Mouse (Mus musculus): ENCODE data around the gene Ptges2. TPM values are rescaled to one million over a fixed set of nuclear protein-coding genes. Genes with fewer than 3 reads are reported as not detected.
A peak's percentile ranks its signal among the peaks of the same experiment; 100 is the strongest.
"Not testable (repeated sequence)": the region's sequence is repeated elsewhere in the genome, so short reads cannot be mapped to it uniquely, and the experiment has no call there.

Ptges2 gene
- polyA plus RNA-seq (2012; rRNA removed), result 53.2 and 59.4 TPM in 2 replicates

DNA sequence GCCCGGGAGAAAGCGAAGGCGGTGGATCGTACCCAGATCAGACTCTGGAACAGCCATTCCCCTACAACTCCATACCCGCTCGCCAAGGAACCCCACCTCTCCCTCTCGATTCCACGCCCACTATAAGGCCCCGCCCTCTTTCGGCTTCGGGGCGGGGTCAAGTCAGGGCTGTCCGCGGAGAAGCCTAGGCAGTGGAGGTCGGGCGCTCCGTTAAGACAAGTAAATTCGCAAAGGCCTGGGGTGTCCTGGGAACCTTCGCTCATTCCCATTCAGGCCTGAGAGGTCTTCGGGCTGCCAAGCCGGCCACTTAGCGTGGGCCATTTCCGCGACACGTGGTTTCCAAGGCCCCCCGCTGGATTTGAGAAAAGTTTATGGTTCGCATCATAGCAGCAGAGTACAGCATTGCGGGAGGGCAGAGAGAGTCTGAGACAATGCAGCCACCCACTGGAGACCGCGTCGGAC, at the start of gene Ptges2:
TSS of gene Ptges2 (plus strand) at position 413 of the 462 bp plus-strand sequence.
- peak; percentile 82 to 89 for DNase-seq (ENCODE audit: extremely low spot score in 1 of 2, low spot score in 1 of 2)

DNA sequence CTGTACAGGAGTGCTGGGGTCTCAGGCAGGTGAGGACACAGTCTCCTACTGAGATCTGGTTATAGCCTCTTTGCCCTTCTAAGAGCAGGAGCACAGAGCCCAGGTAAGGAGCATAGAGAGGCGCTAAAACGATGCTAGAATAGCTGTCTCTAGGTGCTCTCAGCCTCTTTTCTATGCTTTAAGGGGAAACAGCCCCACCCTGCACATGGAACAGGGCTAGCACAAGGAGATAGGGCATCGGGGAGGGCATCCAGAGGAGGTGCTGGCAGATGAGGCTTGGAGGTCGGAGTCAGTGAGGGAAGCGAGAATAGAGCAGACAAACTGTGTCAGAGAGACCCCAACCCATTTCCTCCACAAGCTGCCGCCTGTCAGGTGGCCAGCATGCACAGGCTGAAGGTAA, 48.7 kb upstream of the Ptges2 start:
- DNase-seq (ENCODE audit: extremely low spot score in 1 of 2, low spot score in 1 of 2), result no peak

DNA sequence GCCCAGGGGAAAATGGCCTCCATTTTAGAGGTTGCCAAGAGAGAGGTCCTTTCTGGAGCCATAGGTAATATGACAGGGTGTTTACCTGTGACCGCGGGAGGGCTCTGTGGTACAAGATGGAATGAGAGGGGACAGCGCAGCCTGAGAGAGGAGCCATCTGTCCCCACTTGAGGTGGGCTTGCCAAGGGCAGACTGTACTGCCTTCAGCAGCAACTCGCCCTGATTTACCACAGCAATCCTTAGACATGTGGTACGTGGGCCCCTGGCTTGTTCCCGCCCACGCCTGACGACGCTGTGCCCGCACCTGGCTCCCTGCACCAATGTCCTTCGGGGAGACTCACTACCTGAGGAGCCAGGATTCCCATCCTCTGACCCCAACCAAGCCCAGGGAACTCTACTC, 47.4 kb upstream of the Ptges2 start:
- DNase-seq (ENCODE audit: extremely low spot score in 1 of 2, low spot score in 1 of 2), result no peak

GRCm38 (mm10) chr2:32349625-32350255, 46.0 kb upstream of the Ptges2 start:
- peak in 1 of 2 experiments; percentile 55 for DNase-seq (ENCODE audit: extremely low spot score in 1 of 2, low spot score in 1 of 2)

DNA sequence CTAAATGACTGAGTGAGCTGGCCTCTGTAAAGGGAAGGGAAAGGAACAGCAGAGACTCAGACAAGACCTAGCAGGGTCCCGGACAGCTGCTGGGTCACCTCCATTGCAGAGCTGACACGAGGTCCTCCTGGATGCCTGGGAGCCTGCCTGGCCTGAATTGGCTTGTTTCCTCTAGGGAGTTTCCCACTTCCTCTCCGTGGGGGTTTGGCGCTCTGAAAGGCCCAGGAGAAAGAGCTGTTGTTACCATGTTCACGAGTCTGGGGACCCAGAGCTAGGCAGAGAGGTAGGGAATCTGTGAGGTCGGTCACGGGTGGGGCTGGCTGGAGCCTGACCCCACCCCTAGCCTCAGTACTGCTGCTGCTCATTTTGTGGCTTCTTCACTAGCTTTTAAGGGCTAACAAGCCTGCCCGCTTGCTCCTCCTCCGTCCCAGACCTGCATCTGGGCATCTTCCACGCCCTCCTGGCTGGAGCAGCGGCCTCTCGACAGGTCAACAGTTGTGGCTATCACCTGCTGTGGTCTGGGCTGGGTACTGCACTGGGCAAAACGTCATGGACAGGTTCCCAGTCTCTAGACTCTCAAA, 45.1 kb upstream of the Ptges2 start:
- no peak for DNase-seq (ENCODE audit: extremely low spot score in 1 of 2, low spot score in 1 of 2)

DNA sequence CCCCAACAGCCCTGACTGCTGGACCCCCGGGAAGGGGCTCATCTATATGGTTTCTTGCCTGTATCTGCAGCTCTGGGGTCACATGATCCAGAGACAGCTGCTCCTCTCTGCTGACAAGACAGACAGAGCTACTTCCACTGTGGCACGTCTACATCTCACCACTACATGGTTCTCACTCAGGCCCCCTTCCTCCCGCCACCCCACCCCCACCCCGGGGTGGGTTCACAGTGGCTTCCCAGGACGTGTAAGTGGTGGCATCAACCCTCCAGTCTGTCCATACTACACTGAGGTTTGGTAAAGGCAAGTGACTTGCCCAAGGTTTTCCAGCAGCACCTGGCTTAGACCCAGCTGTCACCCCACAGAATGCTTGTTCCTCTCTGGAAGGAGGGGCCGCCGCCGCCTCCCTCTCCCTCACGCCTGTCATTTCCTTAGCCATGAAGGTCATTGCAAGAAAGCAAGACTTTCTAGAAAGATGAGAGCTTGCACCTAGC, 44.2 kb upstream of the Ptges2 start:
- DNase-seq (ENCODE audit: extremely low spot score in 1 of 2, low spot score in 1 of 2), result no peak

DNA sequence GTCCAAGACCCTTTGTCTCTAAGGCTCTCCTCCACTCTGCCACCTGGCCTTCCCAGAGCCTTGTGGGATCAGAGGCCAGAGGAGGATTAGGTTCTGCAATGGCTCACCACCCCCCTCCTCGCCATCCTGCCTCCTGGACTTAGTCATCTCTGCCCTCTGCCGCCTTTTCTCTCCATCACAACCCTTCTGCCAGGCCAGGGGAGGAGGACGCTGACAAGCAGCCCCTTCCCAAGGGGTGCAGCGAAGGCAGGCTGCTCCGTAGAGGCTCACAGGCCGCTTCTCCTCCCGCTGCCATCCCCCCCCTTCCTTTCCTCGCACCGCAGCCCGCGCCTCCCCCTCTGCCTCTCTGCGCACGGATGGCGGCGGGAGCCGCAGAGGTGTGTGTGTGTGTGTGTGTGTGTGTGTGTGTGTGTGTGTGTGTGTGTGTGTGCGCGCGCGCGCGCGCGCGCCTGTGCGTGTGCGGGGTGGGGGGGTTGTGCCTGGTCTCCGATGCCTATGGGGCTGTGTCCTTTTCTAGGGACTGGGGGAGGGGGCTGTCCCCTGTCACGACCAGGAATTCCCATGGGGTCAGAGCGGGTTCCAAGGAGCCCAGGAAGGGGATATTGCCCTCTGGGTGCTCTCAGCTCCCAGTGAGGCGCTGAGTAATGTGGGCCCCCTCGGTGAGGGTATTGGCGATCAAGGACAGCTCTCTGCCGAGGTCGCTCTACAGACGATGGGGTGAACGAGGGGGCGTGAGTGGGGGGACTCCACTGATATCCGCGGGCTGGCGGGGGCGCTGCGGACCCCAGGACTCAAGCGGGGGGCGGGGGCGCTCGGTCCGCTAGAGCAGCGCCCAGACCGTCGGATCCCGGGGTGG, 43.3 kb upstream of the Ptges2 start, which contains the start of gene Ciz1:
TSS of gene Ciz1 (plus strand) at position 177 of the 856 bp plus-strand sequence.
- DNase-seq (ENCODE audit: extremely low spot score in 1 of 2, low spot score in 1 of 2), result no peak

DNA sequence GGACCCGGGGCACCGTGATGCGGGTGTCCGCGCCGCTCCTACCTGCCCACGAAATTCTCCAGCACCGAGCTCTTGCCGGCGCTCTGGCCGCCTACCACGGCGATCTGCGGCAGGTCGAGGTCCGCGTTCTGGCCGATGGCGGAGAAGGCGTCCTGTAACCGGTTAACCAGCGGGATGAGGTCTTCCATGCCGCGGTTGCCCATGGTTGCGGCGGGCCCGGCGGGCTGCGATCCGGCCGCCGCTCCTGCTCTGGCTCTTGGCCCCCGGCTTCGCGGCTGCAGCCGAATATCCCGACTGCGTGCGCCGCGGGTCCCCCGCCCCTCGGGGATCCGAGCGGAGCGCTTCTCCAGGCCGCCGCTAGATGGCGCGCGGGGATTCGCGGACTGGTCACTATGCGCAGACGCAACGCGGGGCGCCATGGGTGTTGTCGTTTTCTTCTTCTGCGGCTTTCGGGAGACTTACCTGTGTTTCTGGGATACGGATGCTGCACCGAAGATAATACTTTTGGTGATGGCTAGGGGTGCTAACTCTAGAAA, 42.6 kb upstream of the Ptges2 start, which contains the start of gene Dnm1:
TSS of gene Dnm1 (minus strand) at position 332 of the 536 bp plus-strand sequence.
- DNase-seq (ENCODE audit: extremely low spot score in 1 of 2, low spot score in 1 of 2), result peak; percentile 85 to 97

DNA sequence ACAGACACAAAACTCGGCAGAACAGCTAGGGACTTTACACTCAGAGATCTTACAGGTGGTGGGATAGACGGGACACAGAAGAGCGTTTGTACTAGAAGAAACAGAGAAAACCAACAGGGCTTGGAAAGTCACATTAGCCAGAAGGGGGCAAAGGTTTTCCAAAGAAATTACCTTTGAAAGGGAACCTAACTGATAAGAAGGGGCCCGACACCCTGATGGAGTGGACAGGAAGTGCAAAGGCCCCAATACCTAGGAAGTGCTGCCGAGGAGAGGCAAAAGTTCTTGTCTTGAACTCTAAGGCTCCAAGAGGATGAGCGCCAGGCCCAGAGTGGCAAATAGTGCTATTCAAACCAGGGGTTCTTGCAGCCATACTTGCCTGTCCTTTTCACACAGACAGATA, 41.9 kb upstream of the Ptges2 start:
- no peak for DNase-seq (ENCODE audit: extremely low spot score in 1 of 2, low spot score in 1 of 2)

GRCm38 (mm10) chr2:32354336-32354895, 41.3 kb upstream of the Ptges2 start:
- no peak for DNase-seq (ENCODE audit: extremely low spot score in 1 of 2, low spot score in 1 of 2)

- DNase-seq (ENCODE audit: extremely low spot score in 1 of 2, low spot score in 1 of 2), result no peak
Observed at GRCm38 (mm10) chr2:32356216-32356615, 39.5 kb upstream of the Ptges2 start.

- no peak for DNase-seq (ENCODE audit: extremely low spot score in 1 of 2, low spot score in 1 of 2)
Observed at GRCm38 (mm10) chr2:32357710-32358109, 38.0 kb upstream of the Ptges2 start.

GRCm38 (mm10) chr2:32358381-32358780, 37.3 kb upstream of the Ptges2 start:
- DNase-seq (ENCODE audit: extremely low spot score in 1 of 2, low spot score in 1 of 2), result no peak

- DNase-seq (ENCODE audit: extremely low spot score in 1 of 2, low spot score in 1 of 2), result peak; percentile 83 to 90
Observed at GRCm38 (mm10) chr2:32360741-32361140, 35.0 kb upstream of the Ptges2 start.

GRCm38 (mm10) chr2:32361437-32361836, 34.3 kb upstream of the Ptges2 start:
- peak in 1 of 2 experiments; percentile 79 for DNase-seq (ENCODE audit: extremely low spot score in 1 of 2, low spot score in 1 of 2)

DNA sequence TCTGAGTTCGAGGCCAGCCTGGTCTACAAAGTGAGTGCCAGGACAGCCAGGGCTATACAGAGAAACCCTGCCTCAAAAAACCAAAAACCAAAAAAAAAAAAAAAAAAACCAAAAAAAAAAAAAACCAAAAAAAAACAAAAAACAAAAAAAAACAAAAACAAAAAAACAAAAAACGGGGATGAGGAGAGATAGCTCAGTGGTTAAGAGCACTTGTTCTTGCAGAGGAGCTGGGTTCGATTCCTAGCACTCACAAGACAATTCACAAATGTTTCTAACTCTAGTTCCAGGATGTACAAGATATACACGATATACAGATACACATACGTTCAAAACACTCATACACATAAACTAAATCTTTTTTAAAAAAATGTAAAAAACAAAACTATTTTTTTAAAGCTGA, 33.4 kb upstream of the Ptges2 start:
- DNase-seq (ENCODE audit: extremely low spot score in 1 of 2, low spot score in 1 of 2), result not testable (repeated sequence)

GRCm38 (mm10) chr2:32362817-32363340, 32.8 kb upstream of the Ptges2 start:
- peak in 1 of 2 experiments; percentile 91 for DNase-seq (ENCODE audit: extremely low spot score in 1 of 2, low spot score in 1 of 2)

- DNase-seq (ENCODE audit: extremely low spot score in 1 of 2, low spot score in 1 of 2), result no peak
Observed at GRCm38 (mm10) chr2:32363376-32364106, 32.2 kb upstream of the Ptges2 start.

DNA sequence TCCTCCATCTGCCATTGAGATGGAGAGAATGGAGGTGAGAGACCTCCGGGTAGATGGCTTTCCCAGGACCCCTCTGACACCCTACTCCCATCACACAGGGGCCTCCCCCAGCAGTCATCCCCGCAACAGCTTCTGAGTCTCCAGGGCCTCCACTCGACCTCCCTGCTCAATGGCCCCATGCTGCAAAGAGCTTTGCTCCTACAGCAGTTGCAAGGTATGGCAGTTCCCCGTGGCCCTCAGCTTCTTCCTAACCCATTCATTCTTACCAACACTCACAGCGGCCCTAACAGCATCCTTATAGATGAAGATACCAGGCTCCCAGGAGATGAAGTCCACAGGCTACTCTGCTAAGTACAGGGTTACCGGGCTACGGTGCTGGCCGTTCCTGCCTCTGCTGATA, 31.6 kb upstream of the Ptges2 start:
- no peak for DNase-seq (ENCODE audit: extremely low spot score in 1 of 2, low spot score in 1 of 2)
